Comparison of ENCODE assay signal across 21 mouse cellular contexts in the genomic region with DNA sequence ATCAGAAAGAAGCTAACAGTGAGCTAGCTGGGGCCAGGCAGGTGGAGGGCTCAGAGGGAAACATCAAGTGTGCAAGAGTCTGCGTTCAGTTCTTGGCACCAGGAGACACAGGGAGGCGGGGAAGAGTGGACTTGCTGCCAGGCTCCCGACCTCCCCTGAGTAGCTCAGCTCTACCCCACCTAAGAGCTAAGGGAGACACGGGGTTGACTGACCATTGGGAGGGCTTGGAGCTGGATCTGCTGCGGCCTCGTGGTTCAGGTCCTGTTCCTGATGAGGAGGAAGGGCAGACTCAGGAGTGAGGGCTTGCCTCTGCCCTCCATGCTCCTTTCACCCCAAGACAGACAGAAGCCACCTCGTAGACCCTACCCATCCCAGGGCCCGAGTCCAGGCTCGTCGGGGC. TPM values are rescaled to one million over a fixed set of nuclear protein-coding genes. Genes with fewer than 3 reads are reported as not detected.
A peak's percentile ranks its signal among the peaks of the same experiment; 100 is the strongest.
DNase-seq lines count a peak whose midpoint lies in the region; ATAC-seq and TF ChIP-seq lines count a peak whose summit lies in the region.
"Had no signal": no experiment of that assay in that cellular context is flagged by ENCODE, and none has a peak within 500 bp of the region (broad histone marks: within the 10 kb centered on the region; RNA-seq: fewer than 3 reads in every experiment).

No protein-coding gene starts in this region.

- no peak overlapping the region for H3K4me3 ChIP-seq in gastrocnemius, adult 2 months
- H3K4me3 ChIP-seq in E14TG2a.4 (replicated peaks; ENCODE audit: low read length) = peak overlapping the region; percentile 41; the same call in 1 of the 2 replicates
- no peak overlapping the region for H3K4me3 ChIP-seq in intestine, embryonic 15.5 days (replicated peaks)

- H3K9me3 ChIP-seq in E14TG2a.4 (ENCODE audit: low read length) = no peaks in the 10 kb centered on the region
- no peaks in the 10 kb centered on the region for H3K9me3 ChIP-seq in intestine, embryonic 15.5 days
- H3K9me3 ChIP-seq: G1E had no signal

- peaks cover 67% of the 10 kb centered on the region for H3K4me1 ChIP-seq in E14TG2a.4 (replicated peaks; ENCODE audit: low read depth, low read length)
- H3K4me1 ChIP-seq in intestine, embryonic 15.5 days (replicated peaks) = no peaks in the 10 kb centered on the region

- peaks cover 62% of the 10 kb centered on the region for H3K36me3 ChIP-seq in E14TG2a.4 (ENCODE audit: insufficient read depth, low read length)
- no peaks in the 10 kb centered on the region; the same call in 1 of the 2 replicates for H3K36me3 ChIP-seq in intestine, embryonic 15.5 days

- no peak overlapping the region for H3K4me2 ChIP-seq in intestine, embryonic 15.5 days (replicated peaks)

- ATAC-seq in intestine, embryonic 15.5 days = no peak
- ATAC-seq: activated CD4-positive, CD25-positive, alpha-beta regulatory T cell, adult 4 months; CD4-positive, CD25-positive, alpha-beta regulatory T cell, adult 4 months; Patski had no signal

- no peak overlapping the region for H3K27ac ChIP-seq in gastrocnemius, adult 2 months
- no peak overlapping the region for H3K27ac ChIP-seq in intestine, embryonic 15.5 days

- no peak for TF ChIP-seq CTCF in gastrocnemius, adult 2 months (IDR thresholded peaks at IDR 0.05)
- no peak for TF ChIP-seq CTCF in E14TG2a.4 (conservative IDR thresholded peaks at IDR 0.05; ENCODE audit: low read length)

- intact Hi-C loops in gastrocnemius, adult 2 months (cut with DNase I) = no loop called here

- H3K9ac ChIP-seq in intestine, embryonic 15.5 days = no peak overlapping the region; the same call in 1 of the 2 replicates

- DNase-seq in gastrocnemius, adult 2 months = peak; percentile 11
- DNase-seq in gastrocnemius, adult 18-20 months (ENCODE audit: low spot score) = no peak
- peak; percentile 90 for DNase-seq in heart, adult 11 months
- DNase-seq in heart, adult 18-20 months = no peak
- DNase-seq: adrenal gland, adult 2 months; adrenal gland, adult 8-10 months; adrenal gland, postnatal 10 days; adrenal gland, postnatal 14 days; adrenal gland, postnatal 25 days; adrenal gland, postnatal 36 days; B cell, adult 2 months; cerebellum, adult 11 months; cerebellum, adult 11-12 months; cerebellum, adult 18-20 months had no signal

- H3K27me3 ChIP-seq in E14TG2a.4 (ENCODE audit: insufficient read depth, low read length) = peaks cover 17% of the 10 kb centered on the region
- no peaks in the 10 kb centered on the region for H3K27me3 ChIP-seq in intestine, embryonic 15.5 days (replicated peaks)
- H3K27me3 ChIP-seq: CH12.LX, Patski had no signal

- WGBS in intestine, embryonic 15.5 days = 90% methylated on average over 10 of the region's 10 CpGs

RNA-seq across cellular contexts. Expression of a gene that starts 21.7 kb away (rescaled TPM):
- total RNA-seq in gastrocnemius, adult 2 months (2021) = 10 to 100 TPM; 10.9 to 15.1 TPM
- 10 to 100 TPM; 11.3 to 13.5 TPM for total RNA-seq in gastrocnemius, adult 18-20 months (2021)
- 10 to 100 TPM; 23.2 to 28.8 TPM for total RNA-seq in heart, adult 18-20 months (2021)
- 93.0 and 104 TPM in 2 replicates for polyA plus RNA-seq in intestine, embryonic 15.5 days (2015; fragmentation: Nextera tagmentation; extraction: Ambion mirVana)

RNA-seq across cellular contexts. Expression of a gene that starts 24.1 kb away (rescaled TPM):
- 1 to 10 TPM; 1.6 TPM for total RNA-seq in gastrocnemius, adult 2 months (2021)
- total RNA-seq in gastrocnemius, adult 18-20 months (2021) = 1 to 10 TPM; 1.3 to 1.7 TPM
- 1 to 10 TPM; 4.2 to 6.1 TPM for total RNA-seq in heart, adult 18-20 months (2021)
- polyA plus RNA-seq in intestine, embryonic 15.5 days (2015; fragmentation: Nextera tagmentation; extraction: Ambion mirVana) = 0.16 and 0.43 TPM in 2 replicates

RNA-seq across cellular contexts. Expression of a gene that starts 29.1 kb away (rescaled TPM):
- total RNA-seq in gastrocnemius, adult 2 months (2021) = 10 to 100 TPM; 21.6 to 29.9 TPM
- 10 to 100 TPM; 22.4 to 23.4 TPM for total RNA-seq in gastrocnemius, adult 18-20 months (2021)
- 10 to 100 TPM; 44.7 to 47.4 TPM for total RNA-seq in heart, adult 18-20 months (2021)
- polyA plus RNA-seq in intestine, embryonic 15.5 days (2015; fragmentation: Nextera tagmentation; extraction: Ambion mirVana) = 167 and 181 TPM in 2 replicates

RNA-seq across cellular contexts. Expression of a gene that starts 35.9 kb away (rescaled TPM):
- total RNA-seq in gastrocnemius, adult 2 months (2021) = 10 to 100 TPM; 33.5 to 40.5 TPM
- total RNA-seq in gastrocnemius, adult 18-20 months (2021) = 10 to 100 TPM; 42.2 to 45.6 TPM
- total RNA-seq in heart, adult 18-20 months (2021) = 10 to 100 TPM; 81.5 to 84.1 TPM
- polyA plus RNA-seq in intestine, embryonic 15.5 days (2015; fragmentation: Nextera tagmentation; extraction: Ambion mirVana) = 1,579 and 1,616 TPM in 2 replicates

RNA-seq across cellular contexts. Expression of a gene that starts 39.2 kb away (rescaled TPM):
- 1 to 10 TPM in 1 of 2 experiments, under 1 TPM in 1; 0.45 to 1.2 TPM for total RNA-seq in gastrocnemius, adult 2 months (2021)
- 1 to 10 TPM in 1 of 2 experiments, under 1 TPM in 1; 0.39 to 1.0 TPM for total RNA-seq in gastrocnemius, adult 18-20 months (2021)
- 1 to 10 TPM; 2.9 to 3.5 TPM for total RNA-seq in heart, adult 18-20 months (2021)
- 0.74 and 0.91 TPM in 2 replicates for polyA plus RNA-seq in intestine, embryonic 15.5 days (2015; fragmentation: Nextera tagmentation; extraction: Ambion mirVana)

Comparison
In these comparisons a context has a peak if more than half of its experiments do, and no peak if none do; other contexts are left out.
1. DNase-seq: peak in gastrocnemius, adult 2 months (single experiment) and heart, adult 11 months (single experiment); none in gastrocnemius, adult 18-20 months (single experiment) and heart, adult 18-20 months (0 of 2).